Mouse (Mus musculus) heart, adult 2 months (tissue): ENCODE data around the gene Tcstv1.
"Not testable (repeated sequence)": the region's sequence is repeated elsewhere in the genome, so short reads cannot be mapped to it uniquely, and the experiment has no call there.

ENCODE experiments used
- CTCF ChIP-seq: fragments of 200-600 bp; IDR thresholded peaks from 2 replicates; pipeline ENCODE4 v1.8.1; 2022; ENCODE audit warnings: antibody characterized with exemption, mild to moderate bottlenecking, moderate library complexity
- EP300 ChIP-seq: fragments of 200-500 bp; IDR thresholded peaks from 2 replicates; pipeline ENCODE4 v1.6.1; 2011; ENCODE audit warnings: low read depth, low read length, control low read depth; ENCODE audit not compliant: insufficient read depth
- POLR2A ChIP-seq: fragments of 200-500 bp; IDR thresholded peaks from 2 replicates; pipeline ENCODE4 v1.6.1; 2011; ENCODE audit warnings: mild to moderate bottlenecking, low read depth, low read length, control low read depth; ENCODE audit not compliant: insufficient read depth

GRCm38 (mm10) chr13:119886896-119887295, 7.7 kb downstream of the Tcstv1 start:
- not testable (repeated sequence) for TF ChIP-seq EP300, CTCF, POLR2A
